Mouse (Mus musculus) cortical plate, adult 2 months (tissue): ENCODE measurements around the gene Fcnb.

ENCODE experiments used
- CTCF ChIP-seq: fragments of 200-500 bp; IDR thresholded peaks from 2 replicates; pipeline ENCODE4 v1.5.1; 2011; ENCODE audit warnings: mild to moderate bottlenecking, control low read depth, low read length; ENCODE audit not compliant: insufficient read depth; ENCODE audit errors: extremely low read depth
- POLR2A ChIP-seq: fragments of 200-500 bp; IDR thresholded peaks from 2 replicates; pipeline ENCODE4 v1.6.1; 2011; ENCODE audit warnings: mild to moderate bottlenecking, low read length, control low read depth; ENCODE audit not compliant: insufficient read depth; ENCODE audit errors: extremely low read depth

GRCm38 (mm10) chr2:28098547-28099505 is 14.1 kb upstream of the Fcnb start:
- no peak for TF ChIP-seq CTCF
- TF ChIP-seq POLR2A = 0 out of 2 replicates have a peak, but pooled peaks have one; percentile 41
